In genomic region chr8:119224547-119224946, GRCm38 (mm10) we compare ENCODE assay signal across 8 mouse cellular contexts.
DNase-seq lines count a peak whose midpoint lies in the region; ATAC-seq and TF ChIP-seq lines count a peak whose summit lies in the region.

No protein-coding gene starts in this region.

- H3K27me3 ChIP-seq in hindbrain, embryonic 10.5 days (ENCODE audit: insufficient read depth, poor library complexity, severe bottlenecking): no peaks in the 10 kb centered on the region
- no peaks in the 10 kb centered on the region for H3K27me3 ChIP-seq in hindbrain, embryonic 12.5 days
- H3K27me3 ChIP-seq in thymus, adult 2 months (ENCODE audit: control insufficient read depth, insufficient read depth, low read length): no peaks in the 10 kb centered on the region

- no peak overlapping the region for H3K9ac ChIP-seq in hindbrain, embryonic 12.5 days

- no peak for TF ChIP-seq POLR2A in thymus, adult 2 months (IDR thresholded peaks at IDR 0.05; ENCODE audit: control insufficient read depth, extremely low read depth, insufficient read depth, low read length, poor library complexity)

- no peak overlapping the region for H3K4me3 ChIP-seq in hindbrain, embryonic 10.5 days
- H3K4me3 ChIP-seq in hindbrain, embryonic 12.5 days: no peak overlapping the region
- H3K4me3 ChIP-seq in thymus, adult 2 months (ENCODE audit: control insufficient read depth, insufficient read depth, low read length): no peak overlapping the region

- H3K36me3 ChIP-seq in hindbrain, embryonic 10.5 days: no peaks in the 10 kb centered on the region
- no peaks in the 10 kb centered on the region for H3K36me3 ChIP-seq in hindbrain, embryonic 12.5 days
- H3K36me3 ChIP-seq in thymus, adult 2 months (ENCODE audit: control insufficient read depth, insufficient read depth, low read length): no peaks in the 10 kb centered on the region

- H3K27ac ChIP-seq in hindbrain, embryonic 10.5 days: no peak overlapping the region
- no peak overlapping the region for H3K27ac ChIP-seq in hindbrain, embryonic 12.5 days
- no peak overlapping the region for H3K27ac ChIP-seq in thymus, adult 2 months (ENCODE audit: control insufficient read depth, insufficient read depth, low read length)

- no peaks in the 10 kb centered on the region for H3K4me1 ChIP-seq in hindbrain, embryonic 10.5 days (replicated peaks)
- H3K4me1 ChIP-seq in hindbrain, embryonic 12.5 days: no peaks in the 10 kb centered on the region
- H3K4me1 ChIP-seq in thymus, adult 2 months (replicated peaks; ENCODE audit: control insufficient read depth, insufficient read depth, low read length): no peaks in the 10 kb centered on the region

- DNase-seq in hindbrain, embryonic 10.5 days (ENCODE audit: low spot score): peak; percentile 20
- DNase-seq in thymus, adult 2 months: peak; percentile 17
- no peak for DNase-seq in thymus, adult 18-20 months
- DNase-seq in brain, adult 2 months (ENCODE audit: low read depth, low spot score): peak; percentile 65
- peak; percentile 21 for DNase-seq in gastrocnemius, postnatal 25 days
- DNase-seq in lung, postnatal 25 days (ENCODE audit: low spot score): peak; percentile 34

- H3K9me3 ChIP-seq in hindbrain, embryonic 10.5 days: 0 out of 2 replicates have a peak, but pooled peaks cover 2% of the 10 kb centered on the region
- no peaks in the 10 kb centered on the region for H3K9me3 ChIP-seq in hindbrain, embryonic 12.5 days (replicated peaks)

- 8% methylated on average over 1 of the region's 1 CpGs for WGBS in hindbrain, embryonic 10.5 days
- WGBS in hindbrain, embryonic 12.5 days: 0% methylated on average over 1 of the region's 1 CpGs
- 0% methylated on average over 1 of the region's 1 CpGs for WGBS in thymus, adult 2 months

- no peak for ATAC-seq in hindbrain, embryonic 12.5 days (ENCODE audit: low FRiP score)
- ATAC-seq in frontal cortex, adult (ENCODE audit: low TSS enrichment): no peak

- TF ChIP-seq CTCF in thymus, adult 2 months (IDR thresholded peaks at IDR 0.05; ENCODE audit: borderline replicate concordance, control insufficient read depth, extremely low read depth, insufficient read depth, low read length, poor library complexity): no peak

- H3K4me2 ChIP-seq in hindbrain, embryonic 12.5 days (replicated peaks): no peak overlapping the region

Comparison
In these comparisons a context has a peak if more than half of its experiments do, and no peak if none do; other contexts are left out.
1. DNase-seq: peak in hindbrain, embryonic 10.5 days (single experiment), thymus, adult 2 months (single experiment), brain, adult 2 months (single experiment), gastrocnemius, postnatal 25 days (single experiment) and lung, postnatal 25 days (single experiment); none in thymus, adult 18-20 months (0 of 2).